Mouse (Mus musculus): ENCODE measurements around the gene Bicra. TPM values are rescaled to one million over a fixed set of nuclear protein-coding genes. Genes with fewer than 3 reads are reported as not detected.

The Bicra gene
- total and polyA plus RNA-seq, 3 experiments = 0.81 to 14.1 TPM; not detected in 1

DNA sequence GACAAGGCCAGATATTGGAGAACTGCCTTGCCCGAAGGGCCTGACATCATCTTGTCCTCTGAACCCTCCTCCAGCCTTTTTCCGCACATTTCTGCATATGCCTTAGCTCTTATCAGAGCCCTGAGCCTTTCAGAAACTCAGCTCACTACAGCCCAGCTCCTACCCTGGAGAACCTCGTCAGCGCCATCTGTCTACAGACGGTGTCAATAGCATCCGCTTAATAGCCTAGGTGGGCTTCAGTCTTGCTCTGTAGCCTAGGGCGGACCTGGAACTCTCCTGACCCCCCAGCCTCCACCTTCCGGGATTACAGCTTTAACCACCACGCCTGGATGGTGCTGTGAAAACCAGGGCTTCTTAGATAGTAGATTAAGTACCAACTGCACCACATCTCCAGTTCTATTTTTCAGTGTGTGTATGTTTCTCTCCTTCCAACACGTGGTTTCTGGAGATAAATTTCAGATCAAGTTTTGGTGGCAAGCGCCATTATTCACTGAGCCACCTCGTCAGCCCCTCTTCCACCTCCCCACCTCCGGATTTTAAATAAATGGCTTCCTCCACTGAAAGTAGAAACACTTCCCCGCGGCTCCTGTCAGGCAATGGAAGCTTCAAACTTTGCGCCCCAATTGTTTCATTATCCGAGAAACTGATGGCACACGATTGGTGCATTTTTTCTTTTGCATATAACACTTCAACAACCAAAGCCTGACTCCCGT is 4.3 kb upstream of the Bicra start (continued):
- TF ChIP-seq ZC3H11A (IDR thresholded peaks at IDR 0.05; ENCODE audit: low read depth, low read length) (0 out of 2 replicates have a peak, but pooled peaks have one; percentile 13), SIN3A (IDR thresholded peaks at IDR 0.05; ENCODE audit: low read length) (peak; percentile 85), MXI1 (IDR thresholded peaks at IDR 0.05; ENCODE audit: low read depth, low read length) (peak; percentile 95), KAT2A (conservative IDR thresholded peaks at IDR 0.05; ENCODE audit: low read depth, low read length) (peak; percentile 47; the same call in 1 of the 2 replicates)

DNA sequence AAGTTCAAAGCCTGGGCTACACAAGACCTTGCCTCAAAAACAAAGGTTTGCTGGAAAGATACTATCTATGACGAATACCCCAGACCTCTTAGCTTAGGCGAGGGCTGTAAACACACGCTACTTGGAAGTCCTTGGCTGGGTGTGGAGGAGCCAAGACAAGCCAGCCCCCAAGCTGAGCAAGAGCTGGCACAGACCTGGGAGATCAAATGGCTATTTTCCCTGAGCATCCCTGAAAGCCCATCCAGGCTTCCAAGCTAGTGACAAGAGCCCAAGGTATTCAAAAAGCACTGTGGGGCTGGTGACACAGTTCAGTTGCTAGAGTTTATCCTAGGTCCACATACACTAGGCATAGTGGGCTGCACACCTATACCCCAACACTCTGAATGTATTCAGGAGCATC is 2.9 kb upstream of the Bicra start:
- Histone ChIP-seq H3K4me1 (ENCODE audit: control insufficient read depth in 1 of 2, insufficient read depth in 2 of 2, low read length in 2 of 2) (peaks cover 5 to 23% of the 10 kb centered on the region in 2 experiments), H3K9me3 (replicated peaks; ENCODE audit: insufficient read depth, low read length) (no peaks in the 10 kb centered on the region), H3K4me3 (ENCODE audit: control insufficient read depth in 1 of 2, insufficient read depth in 1 of 2, low read depth in 2 of 2, low read length in 2 of 2) (no peak overlapping the region), H3K27ac (ENCODE audit: control insufficient read depth, low read depth, low read length) (no peak overlapping the region), H3K79me2 (ENCODE audit: control insufficient read depth, insufficient read depth, low read length, poor library complexity) (peaks cover 38% of the 10 kb centered on the region), H3K27me3 (ENCODE audit: control insufficient read depth in 1 of 2, insufficient read depth in 2 of 2, low read length in 2 of 2) (no peaks in the 10 kb centered on the region), H3K9ac (ENCODE audit: control insufficient read depth, low read depth, low read length, poor library complexity, severe bottlenecking) (no peak overlapping the region), H3K36me3 (ENCODE audit: control insufficient read depth in 1 of 2, insufficient read depth in 2 of 2, low read length in 2 of 2) (peaks cover 0 to 22% of the 10 kb centered on the region in 2 experiments; a peak in 2 of 4 replicates)
- no peak for DNase-seq (ENCODE audit: low read depth, low spot score)
- TF ChIP-seq ELF1 (IDR thresholded peaks at IDR 0.05; ENCODE audit: low read depth, low read length) = no peak
- TF ChIP-seq POLR2AphosphoS5 (IDR thresholded peaks at IDR 0.05; ENCODE audit: borderline replicate concordance, low read depth, low read length) = no peak
- TF ChIP-seq TCF12 (IDR thresholded peaks at IDR 0.05; ENCODE audit: low read depth, low read length) = no peak
- no peak for TF ChIP-seq NRF1 (IDR thresholded peaks at IDR 0.05; ENCODE audit: insufficient read depth, low read depth, low read length, poor library complexity, severe bottlenecking)
- no peak for TF ChIP-seq SIN3A (IDR thresholded peaks at IDR 0.05; ENCODE audit: low read length)
- TF ChIP-seq UBTF (IDR thresholded peaks at IDR 0.05; ENCODE audit: borderline replicate concordance, insufficient read depth, low read depth, low read length) = no peak
- no peak for TF ChIP-seq JUND (IDR thresholded peaks at IDR 0.05; ENCODE audit: low read depth, low read length)
- TF ChIP-seq ZNF384 (IDR thresholded peaks at IDR 0.05; ENCODE audit: low read depth, low read length) = no peak
- TF ChIP-seq TAL1 (IDR thresholded peaks at IDR 0.05; ENCODE audit: low read length) = no peak

DNA sequence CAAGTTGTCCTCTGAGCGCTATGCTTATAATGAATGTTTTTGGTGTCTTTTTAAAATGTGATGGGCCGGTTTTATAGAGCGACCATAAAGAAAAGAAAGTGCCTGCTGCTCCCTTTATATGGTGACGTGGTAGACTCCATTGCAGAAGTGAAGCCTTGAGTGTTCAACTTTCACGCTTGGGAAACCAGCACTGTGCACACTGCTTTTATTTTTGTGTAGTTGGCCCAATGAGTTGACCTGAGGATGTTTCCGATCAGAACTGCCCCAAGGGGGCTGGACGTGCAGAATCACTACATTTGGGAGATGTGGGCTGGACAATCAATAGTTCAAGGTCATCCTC is 1.8 kb upstream of the Bicra start:
- Histone ChIP-seq H3K36me3 (ENCODE audit: control insufficient read depth in 1 of 2, insufficient read depth in 2 of 2, low read length in 2 of 2) (peaks cover 0 to 24% of the 10 kb centered on the region in 2 experiments; a peak in 2 of 4 replicates), H3K9ac (ENCODE audit: control insufficient read depth, low read depth, low read length, poor library complexity, severe bottlenecking) (peak overlapping the region; percentile 84), H3K27me3 (ENCODE audit: control insufficient read depth in 1 of 2, insufficient read depth in 2 of 2, low read length in 2 of 2) (no peaks in the 10 kb centered on the region), H3K4me3 (ENCODE audit: control insufficient read depth in 1 of 2, insufficient read depth in 1 of 2, low read depth in 2 of 2, low read length in 2 of 2) (peak overlapping the region; percentile 79 to 92), H3K27ac (ENCODE audit: control insufficient read depth, low read depth, low read length) (peak overlapping the region; percentile 94), H3K9me3 (replicated peaks; ENCODE audit: insufficient read depth, low read length) (no peaks in the 10 kb centered on the region), H3K79me2 (ENCODE audit: control insufficient read depth, insufficient read depth, low read length, poor library complexity) (peaks cover 46% of the 10 kb centered on the region), H3K4me1 (ENCODE audit: control insufficient read depth in 1 of 2, insufficient read depth in 2 of 2, low read length in 2 of 2) (peaks cover 5 to 34% of the 10 kb centered on the region in 2 experiments)
- DNase-seq (ENCODE audit: low read depth, low spot score) = no peak
- TF ChIP-seq POLR2A (IDR thresholded peaks at IDR 0.05; ENCODE audit: control insufficient read depth in 1 of 2, insufficient read depth in 1 of 2, low read depth in 1 of 2, low read length in 2 of 2, poor library complexity in 1 of 2) (no peak), MYC (IDR thresholded peaks at IDR 0.05; ENCODE audit: low read depth, low read length) (no peak), HCFC1 (IDR thresholded peaks at IDR 0.05; ENCODE audit: low read depth, low read length) (0 out of 2 replicates have a peak, but pooled peaks have one; percentile 29), ZKSCAN1 (IDR thresholded peaks at IDR 0.05; ENCODE audit: low read depth, low read length) (no peak), TAL1 (IDR thresholded peaks at IDR 0.05; ENCODE audit: low read length) (no peak), TCF12 (IDR thresholded peaks at IDR 0.05; ENCODE audit: low read depth, low read length) (no peak), ZC3H11A (IDR thresholded peaks at IDR 0.05; ENCODE audit: low read depth, low read length) (no peak), SIN3A (IDR thresholded peaks at IDR 0.05; ENCODE audit: low read length) (0 out of 2 replicates have a peak, but pooled peaks have one; percentile 4)

All from MEL (cell line).